Mouse (Mus musculus): ENCODE data around the gene Zfp638. TPM values are rescaled to one million over a fixed set of nuclear protein-coding genes. Genes with fewer than 3 reads are reported as not detected.

The Zfp638 gene
- 6.3 and 10.6 TPM in 2 replicates for polyA plus RNA-seq (2012; rRNA removed; ENCODE audit: low replicate concordance)

DNA sequence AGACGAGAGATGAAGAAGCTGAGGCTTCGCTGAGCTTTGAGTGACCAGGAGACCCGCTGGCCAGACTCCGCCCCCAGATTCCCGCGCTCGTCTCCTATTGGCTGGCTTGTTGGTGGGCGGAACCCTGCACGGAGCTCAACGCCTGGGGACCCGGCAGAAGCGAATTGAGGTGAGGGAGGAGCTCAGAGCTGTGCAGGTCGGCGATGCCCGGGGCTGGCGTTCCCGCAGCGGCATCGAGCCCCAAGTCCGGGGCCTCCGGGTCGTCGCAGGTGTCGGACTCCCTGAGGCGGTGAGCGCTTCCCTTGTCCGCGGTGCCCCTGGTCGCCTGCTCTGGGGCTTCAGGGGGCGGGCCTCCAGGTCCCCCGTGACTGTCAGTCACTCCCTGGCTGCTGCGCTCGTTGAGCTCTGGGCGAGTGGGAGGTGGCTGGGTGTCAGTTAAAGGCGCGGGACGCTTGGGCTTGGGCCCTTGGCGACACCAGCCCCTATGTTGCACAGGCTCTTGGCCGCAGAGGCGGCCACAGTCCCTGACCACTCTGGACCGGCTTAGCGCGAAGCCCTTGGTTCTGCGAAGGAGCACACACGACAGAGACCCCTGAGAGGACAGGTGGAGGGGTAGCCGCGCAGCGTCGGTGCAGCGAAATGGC is at the start of gene Zfp638:
Gene Zfp638 (plus strand): TSS at position 156 of the 644 bp plus-strand sequence.

GRCm38 (mm10) chr6:83831606-83832123 is 35.2 kb upstream of the Zfp638 start, which contains the start of gene Paip2b:
Gene Paip2b, minus strand, starts transcription at chr6:83831741.

DNA sequence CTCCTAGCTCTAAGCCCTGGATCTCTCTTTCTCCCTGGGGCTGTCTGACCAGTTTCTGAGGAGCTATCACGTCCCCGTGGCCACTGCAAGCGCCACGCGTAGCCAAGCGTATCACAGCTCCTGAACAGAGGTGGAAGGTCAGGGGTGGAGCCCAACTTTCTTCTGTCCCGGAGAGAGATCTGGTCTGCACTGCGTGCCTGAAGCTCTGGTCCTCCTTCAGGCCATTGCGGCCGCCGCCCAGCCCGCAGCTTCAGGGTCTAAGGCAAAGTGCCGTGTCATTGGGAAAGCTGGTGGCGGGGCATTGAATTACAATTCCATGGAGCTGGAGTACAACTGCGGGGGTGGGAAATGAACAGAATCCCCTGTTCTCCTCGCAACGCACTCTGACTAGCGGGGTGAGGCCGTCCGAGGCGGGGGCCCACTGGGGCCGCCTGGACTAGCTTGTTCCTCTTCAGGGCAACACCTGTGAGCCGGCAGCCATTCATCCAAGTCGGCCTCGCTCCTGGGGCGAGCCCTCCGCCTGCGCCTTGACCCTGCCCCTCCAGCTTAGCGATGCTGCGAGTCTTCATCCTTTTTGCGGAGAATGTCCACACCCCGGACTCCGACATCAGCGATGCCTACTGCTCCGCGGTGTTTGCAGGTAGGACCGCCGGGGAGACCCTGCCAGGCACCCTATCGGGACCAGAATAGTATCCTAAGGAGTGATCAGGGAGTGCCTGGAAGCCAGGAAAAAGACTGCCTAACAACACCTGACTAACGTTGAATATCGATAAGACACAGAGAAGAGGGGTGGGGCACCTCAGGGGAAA is 141.7 kb downstream of the Zfp638 start, which contains the start of gene Dysf:
Gene Dysf (plus strand): TSS at position 228 of the 809 bp plus-strand sequence.

Other genes starting within 250 kb of the Zfp638 start
- not detected in 2 replicates for gene Clec4f, start 210.9 kb upstream of the Zfp638 start, polyA plus RNA-seq (2012; rRNA removed; ENCODE audit: low replicate concordance)
- gene Cd207, start 189.3 kb upstream of the Zfp638 start, polyA plus RNA-seq (2012; rRNA removed; ENCODE audit: low replicate concordance), result 1.7 and 2.5 TPM in 2 replicates
- 0.11 and 0.14 TPM in 2 replicates for gene Vax2, start 155.8 kb upstream of the Zfp638 start, polyA plus RNA-seq (2012; rRNA removed; ENCODE audit: low replicate concordance)
- gene Atp6v1b1, start 124.1 kb upstream of the Zfp638 start, polyA plus RNA-seq (2012; rRNA removed; ENCODE audit: low replicate concordance), result 44.0 and 51.0 TPM in 2 replicates
- not detected in 2 replicates for gene Ankrd53, start 104.5 kb upstream of the Zfp638 start, polyA plus RNA-seq (2012; rRNA removed; ENCODE audit: low replicate concordance)
- 113 and 176 TPM in 2 replicates for gene Tex261, start 91.3 kb upstream of the Zfp638 start, polyA plus RNA-seq (2012; rRNA removed; ENCODE audit: low replicate concordance)
- 17.5 and 20.0 TPM in 2 replicates for gene Nagk, start 72.1 kb upstream of the Zfp638 start, polyA plus RNA-seq (2012; rRNA removed; ENCODE audit: low replicate concordance)
- 8.8 and 17.5 TPM in 2 replicates for gene Paip2b, start 35.4 kb upstream of the Zfp638 start, polyA plus RNA-seq (2012; rRNA removed; ENCODE audit: low replicate concordance)
- gene Dysf, start 141.5 kb downstream of the Zfp638 start, polyA plus RNA-seq (2012; rRNA removed; ENCODE audit: low replicate concordance), result 17.2 and 30.8 TPM in 2 replicates

All from mammary gland, adult 2 months (tissue).